Mouse (Mus musculus) heart, embryonic 14.5 days (tissue): ENCODE measurements around the gene Rpn1. TPM values are rescaled to one million over a fixed set of nuclear protein-coding genes. Genes with fewer than 3 reads are reported as not detected.
A peak's percentile ranks its signal among the peaks of the same experiment; 100 is the strongest.

ENCODE experiments used
- ATAC-seq: fragments of 200-750 bp; cut with Nextera tagmentation; 2 replicates; pipeline ENCODE4 v1.8.0; 2017; ENCODE audit warnings: low read depth, moderate TSS enrichment; ENCODE audit not compliant: insufficient number of reproducible peaks, insufficient read depth, low FRiP score
- H3K27ac ChIP-seq, 2 experiments: fragments of 200-500 bp in 1 of 2; fragments of 300-500 bp in 1 of 2; sonication (generic) in 1 of 2; replicated peaks in 1 of 2; 2 replicates each; pipeline ENCODE4 v1.5.1; 2012 to 2014; ENCODE audit warnings: low read depth in 2 of 2, low read length in 2 of 2, control low read depth in 1 of 2, mild to moderate bottlenecking in 1 of 2, mixed read lengths in 1 of 2; ENCODE audit not compliant: control insufficient read depth in 1 of 2, insufficient read depth in 1 of 2
- H3K27me3 ChIP-seq: fragments of 300-500 bp; sonication (generic); 2 replicates; pipeline ENCODE4 v1.6.1; 2014; ENCODE audit warnings: mild to moderate bottlenecking, low read length, control low read depth; ENCODE audit not compliant: control insufficient read depth, insufficient read depth
- H3K36me3 ChIP-seq: fragments of 300-500 bp; sonication (generic); 2 replicates; pipeline ENCODE4 v1.6.1; 2014; ENCODE audit warnings: mild to moderate bottlenecking, control low read depth, low read length, mixed read lengths; ENCODE audit not compliant: control insufficient read depth, insufficient read depth
- H3K4me1 ChIP-seq, 2 experiments: fragments of 200-500 bp in 1 of 2; fragments of 300-500 bp in 1 of 2; sonication (generic) in 1 of 2; 2 replicates each; pipeline ENCODE4 v1.6.1; 2012 to 2014; ENCODE audit warnings: low read length in 2 of 2, control low read depth in 1 of 2, mixed read lengths in 1 of 2; ENCODE audit not compliant: control insufficient read depth in 2 of 2, insufficient read depth in 2 of 2
- H3K4me2 ChIP-seq: fragments of 300-500 bp; sonication (generic); 2 replicates; pipeline ENCODE4 v1.6.1; 2014; ENCODE audit warnings: mild to moderate bottlenecking, low read length
- H3K4me3 ChIP-seq, 2 experiments: fragments of 200-500 bp in 1 of 2; fragments of 300-500 bp in 1 of 2; sonication (generic) in 1 of 2; 2 replicates each; pipeline ENCODE4 v1.5.1; 2012 to 2014; ENCODE audit warnings: low read length in 2 of 2, mild to moderate bottlenecking in 2 of 2, control low read depth in 1 of 2, low read depth in 1 of 2, moderate library complexity in 1 of 2; ENCODE audit not compliant: control insufficient read depth in 1 of 2, insufficient read depth in 1 of 2
- H3K9ac ChIP-seq: fragments of 300-500 bp; sonication (generic); 2 replicates; pipeline ENCODE4 v1.6.1; 2014; ENCODE audit warnings: mild to moderate bottlenecking, low read length
- H3K9me3 ChIP-seq: fragments of 300-500 bp; sonication (generic); 2 replicates; pipeline ENCODE4 v1.6.1; 2016; ENCODE audit warnings: low read length, control low read depth; ENCODE audit not compliant: control insufficient read depth
- WGBS: fragments of 180-500 bp; shearing (Covaris S2); extraction: QIAGEN DNeasy Blood & Tissue Kit; methylation state at CpG from one replicate; pipeline ENCODE4 v1.1.7; 2014; 5-methylcytosine and 5-hydroxymethylcytosine counted together
- polyA plus RNA-seq: library from polyadenylated mRNA; unstranded; fragments of >200 nt; fragmentation: Nextera tagmentation; extraction: Ambion mirVana; gene quantifications from 2 replicates; pipeline ENCODE4 v1.2.1, GENCODE M21; 2014

The Rpn1 gene
- polyA plus RNA-seq, 1 experiment from 2014 or later = 180 TPM

GRCm38 (mm10) chr6:88133878-88134277, 49.6 kb downstream of the Rpn1 start:
- Histone ChIP-seq H3K4me2 (no peak overlapping the region), H3K9ac (no peak overlapping the region), H3K27me3 (peaks cover 54% of the 10 kb centered on the region), H3K9me3 (no peaks in the 10 kb centered on the region), H3K36me3 (no peaks in the 10 kb centered on the region), H3K4me1 (peaks cover 21 to 34% of the 10 kb centered on the region in 2 experiments), H3K4me3 (no peak overlapping the region), H3K27ac (no peak overlapping the region)
- 69% methylated on average over 6 of the region's 6 CpGs for WGBS
- peak; percentile 55; the same call in 1 of the 2 replicates for ATAC-seq

- Histone ChIP-seq H3K4me1 (peaks cover 27 to 47% of the 10 kb centered on the region in 2 experiments), H3K4me2 (peak overlapping the region; percentile 61), H3K9ac (0 out of 2 replicates have a peak overlapping the region, but pooled peaks have one; percentile 34), H3K27me3 (peaks cover 47% of the 10 kb centered on the region), H3K4me3 (peak overlapping the region; percentile 23 to 29), H3K9me3 (no peaks in the 10 kb centered on the region), H3K36me3 (no peaks in the 10 kb centered on the region), H3K27ac (no peak overlapping the region)
- WGBS = 22% methylated on average over 15 of the region's 15 CpGs
- ATAC-seq = no peak
Observed at GRCm38 (mm10) chr6:88136201-88136631, 51.9 kb downstream of the Rpn1 start.

DNA sequence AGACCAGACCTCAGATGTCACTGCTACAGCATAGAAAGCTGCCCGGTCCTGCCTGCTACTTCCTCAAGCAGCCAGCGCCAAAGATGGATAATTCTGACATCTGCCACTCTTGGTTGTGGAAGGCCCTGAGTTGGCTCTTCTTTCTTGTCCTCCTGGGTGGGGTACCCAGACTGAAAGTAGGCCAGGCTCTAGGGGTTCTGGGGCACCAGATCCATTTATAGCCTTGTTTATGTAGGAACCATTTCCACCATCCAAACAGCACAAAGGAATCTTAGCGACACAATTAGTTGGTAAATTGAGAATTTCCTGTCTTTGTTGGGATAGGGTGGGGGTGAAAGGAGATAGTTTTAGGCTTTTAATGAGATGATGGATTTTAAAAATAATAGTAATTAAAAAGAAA, 54.2 kb downstream of the Rpn1 start:
- Histone ChIP-seq H3K4me3 (no peak overlapping the region), H3K4me1 (peaks cover 13 to 26% of the 10 kb centered on the region in 2 experiments), H3K27ac (no peak overlapping the region), H3K9me3 (no peaks in the 10 kb centered on the region), H3K4me2 (no peak overlapping the region), H3K27me3 (peaks cover 43% of the 10 kb centered on the region), H3K36me3 (no peaks in the 10 kb centered on the region), H3K9ac (no peak overlapping the region)
- ATAC-seq = no peak
- WGBS = 78% methylated on average over 3 of the region's 3 CpGs

- no peak for ATAC-seq
- H3K27ac ChIP-seq = peak overlapping the region in 1 of 2 experiments; percentile 53; a peak in 1 of 4 replicates
Observed at GRCm38 (mm10) chr6:88140264-88140663, 56.0 kb downstream of the Rpn1 start.

DNA sequence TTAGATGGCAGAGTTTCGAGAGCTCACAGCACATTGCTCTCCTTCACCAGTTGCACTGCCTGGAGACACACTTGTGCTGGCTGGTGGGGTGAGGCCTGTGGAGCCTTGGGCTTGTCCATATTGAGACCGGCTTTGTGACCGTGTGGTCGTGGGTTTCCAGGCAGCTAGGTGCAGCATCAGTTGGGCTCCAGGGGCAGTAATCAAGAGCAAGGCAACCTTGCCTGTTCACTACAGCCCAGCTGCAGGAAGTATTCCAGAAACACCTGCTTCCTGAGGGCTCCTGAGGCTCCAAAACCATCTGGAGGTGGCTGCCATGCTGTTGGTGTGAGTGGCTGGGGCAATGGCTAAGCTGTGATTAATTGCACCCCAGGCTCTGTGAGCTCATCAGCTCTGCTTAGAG, 61.5 kb downstream of the Rpn1 start:
- Histone ChIP-seq H3K9ac (no peak overlapping the region), H3K4me1 (peaks cover 6 to 8% of the 10 kb centered on the region in 2 experiments), H3K9me3 (no peaks in the 10 kb centered on the region), H3K36me3 (no peaks in the 10 kb centered on the region), H3K27me3 (peaks cover 2% of the 10 kb centered on the region; the same call in 1 of the 2 replicates), H3K4me2 (no peak overlapping the region), H3K27ac (no peak overlapping the region), H3K4me3 (no peak overlapping the region)
- ATAC-seq = no peak
- 63% methylated on average over 4 of the region's 4 CpGs for WGBS

More at GRCm38 (mm10) chr6:88140264-88140663, 56.0 kb downstream of the Rpn1 start:
- no peak overlapping the region for H3K4me3 ChIP-seq
- H3K36me3 ChIP-seq = no peaks in the 10 kb centered on the region
- H3K9ac ChIP-seq = no peak overlapping the region; the same call in 1 of the 2 replicates
- H3K27me3 ChIP-seq = peaks cover 29% of the 10 kb centered on the region
- WGBS = 47% methylated on average over 8 of the region's 8 CpGs
- H3K9me3 ChIP-seq = no peaks in the 10 kb centered on the region
- peaks cover 10 to 23% of the 10 kb centered on the region in 2 experiments for H3K4me1 ChIP-seq
- H3K4me2 ChIP-seq = no peak overlapping the region

GRCm38 (mm10) chr6:88146576-88146975, 62.3 kb downstream of the Rpn1 start:
- ATAC-seq = no peak
- peaks cover 4 to 5% of the 10 kb centered on the region in 2 experiments; a peak in 3 of 4 replicates for H3K4me1 ChIP-seq
- no peak overlapping the region for H3K4me3 ChIP-seq
- whole genome bisulfite sequencing = 57% methylated on average over 8 of the region's 8 CpGs
- no peaks in the 10 kb centered on the region for H3K36me3 ChIP-seq
- peaks cover 2% of the 10 kb centered on the region; the same call in 1 of the 2 replicates for H3K27me3 ChIP-seq
- no peak overlapping the region for H3K4me2 ChIP-seq
- no peaks in the 10 kb centered on the region; the same call in 1 of the 2 replicates for H3K9me3 ChIP-seq
- H3K27ac ChIP-seq = no peak overlapping the region
- H3K9ac ChIP-seq = no peak overlapping the region

- Histone ChIP-seq H3K27ac (no peak overlapping the region), H3K27me3 (peaks cover 2% of the 10 kb centered on the region; the same call in 1 of the 2 replicates), H3K4me3 (no peak overlapping the region), H3K36me3 (no peaks in the 10 kb centered on the region), H3K9me3 (no peaks in the 10 kb centered on the region; the same call in 1 of the 2 replicates), H3K4me1 (peaks cover 4 to 5% of the 10 kb centered on the region in 2 experiments; a peak in 3 of 4 replicates), H3K9ac (no peak overlapping the region), H3K4me2 (no peak overlapping the region)
- WGBS = 68% methylated on average over 16 of the region's 16 CpGs
- no peak for ATAC-seq
Observed at GRCm38 (mm10) chr6:88147411-88148003, 63.2 kb downstream of the Rpn1 start.
